In genomic region chr9:96326496-96326923, GRCm38 (mm10) we compare ENCODE assay signal across 8 mouse cellular contexts. TPM values are rescaled to one million over a fixed set of nuclear protein-coding genes. Genes with fewer than 3 reads are reported as not detected.
DNase-seq lines count a peak whose midpoint lies in the region; ATAC-seq lines count a peak whose summit lies in the region.

No protein-coding gene starts in this region.

- peaks cover 18% of the 10 kb centered on the region for H3K36me3 ChIP-seq in hindbrain, embryonic 13.5 days
- H3K36me3 ChIP-seq in hindbrain, embryonic 11.5 days (ENCODE audit: control insufficient read depth, insufficient read depth, low read length), result no peaks in the 10 kb centered on the region
- no peaks in the 10 kb centered on the region for H3K36me3 ChIP-seq in embryonic facial prominence, embryonic 15.5 days

- H3K27ac ChIP-seq in hindbrain, embryonic 13.5 days, result peak overlapping the region; percentile 44; the same call in 1 of the 2 replicates
- H3K27ac ChIP-seq in hindbrain, embryonic 11.5 days (ENCODE audit: low read depth, low read length), result no peak overlapping the region
- peak overlapping the region; percentile 49; the same call in 1 of the 2 replicates for H3K27ac ChIP-seq in embryonic facial prominence, embryonic 15.5 days (replicated peaks)

- 0 out of 2 replicates have a peak, but pooled peaks have one; percentile 12 for ATAC-seq in hindbrain, embryonic 13.5 days (ENCODE audit: low FRiP score)
- ATAC-seq in hindbrain, embryonic 11.5 days (ENCODE audit: low FRiP score), result no peak
- no peak for ATAC-seq in embryonic facial prominence, embryonic 15.5 days (ENCODE audit: insufficient number of reproducible peaks, low FRiP score, low TSS enrichment, low read depth)

- H3K9me3 ChIP-seq in hindbrain, embryonic 13.5 days, result no peaks in the 10 kb centered on the region
- no peaks in the 10 kb centered on the region for H3K9me3 ChIP-seq in hindbrain, embryonic 11.5 days (ENCODE audit: control insufficient read depth, low read length)
- no peaks in the 10 kb centered on the region for H3K9me3 ChIP-seq in embryonic facial prominence, embryonic 15.5 days (replicated peaks)

- DNase-seq in hindbrain, embryonic 11.5 days (ENCODE audit: low spot score), result no peak
- DNase-seq in adrenal gland, adult 18-20 months (ENCODE audit: low spot score in 2 of 2), result peak; percentile 34 to 49
- DNase-seq in kidney, postnatal 10 days, result peak; percentile 43
- peak; percentile 78 for DNase-seq in testis, postnatal 10 days (ENCODE audit: low spot score)
- no peak for DNase-seq in layer of hippocampus, postnatal 36 days
- no peak for DNase-seq in T-cell, adult 2 months (ENCODE audit: low spot score)

- H3K4me1 ChIP-seq in hindbrain, embryonic 13.5 days (replicated peaks), result peaks cover 7% of the 10 kb centered on the region
- H3K4me1 ChIP-seq in hindbrain, embryonic 11.5 days (replicated peaks; ENCODE audit: control insufficient read depth, insufficient read depth, low read length), result no peaks in the 10 kb centered on the region
- peaks cover 6% of the 10 kb centered on the region for H3K4me1 ChIP-seq in embryonic facial prominence, embryonic 15.5 days

- H3K4me2 ChIP-seq in hindbrain, embryonic 13.5 days, result no peak overlapping the region
- no peak overlapping the region for H3K4me2 ChIP-seq in hindbrain, embryonic 11.5 days (replicated peaks; ENCODE audit: low read depth, low read length)
- H3K4me2 ChIP-seq in embryonic facial prominence, embryonic 15.5 days (replicated peaks), result no peak overlapping the region

- 83% methylated on average over 6 of the region's 6 CpGs for WGBS in hindbrain, embryonic 13.5 days
- WGBS in hindbrain, embryonic 11.5 days, result 83% methylated on average over 6 of the region's 6 CpGs
- 57% methylated on average over 6 of the region's 6 CpGs for WGBS in embryonic facial prominence, embryonic 15.5 days

- no peak overlapping the region for H3K4me3 ChIP-seq in hindbrain, embryonic 13.5 days
- H3K4me3 ChIP-seq in hindbrain, embryonic 11.5 days (ENCODE audit: low read depth, low read length), result no peak overlapping the region
- H3K4me3 ChIP-seq in embryonic facial prominence, embryonic 15.5 days (replicated peaks), result no peak overlapping the region

- no peaks in the 10 kb centered on the region for H3K27me3 ChIP-seq in hindbrain, embryonic 13.5 days
- H3K27me3 ChIP-seq in hindbrain, embryonic 11.5 days (ENCODE audit: control insufficient read depth, insufficient read depth, low read length), result no peaks in the 10 kb centered on the region
- no peaks in the 10 kb centered on the region for H3K27me3 ChIP-seq in embryonic facial prominence, embryonic 15.5 days

- no peak overlapping the region for H3K9ac ChIP-seq in hindbrain, embryonic 13.5 days
- H3K9ac ChIP-seq in hindbrain, embryonic 11.5 days (ENCODE audit: low read depth, low read length), result no peak overlapping the region
- H3K9ac ChIP-seq in embryonic facial prominence, embryonic 15.5 days, result no peak overlapping the region

RNA-seq across cellular contexts. Expression of gene Atp1b3, which starts 37.7 kb away (rescaled TPM):
- polyA plus RNA-seq in hindbrain, embryonic 13.5 days (2015; fragmentation: Nextera tagmentation; extraction: Ambion mirVana), result 176 and 187 TPM in 2 replicates
- polyA plus RNA-seq in hindbrain, embryonic 11.5 days (2014; fragmentation: Nextera tagmentation; extraction: Ambion mirVana), result 197 TPM in 2 replicates
- total RNA-seq in adrenal gland, adult 18-20 months (2021), result 100 to 1,000 TPM; 169 to 187 TPM
- 163 and 171 TPM in 2 replicates for polyA plus RNA-seq in embryonic facial prominence, embryonic 15.5 days (2015; fragmentation: Nextera tagmentation; extraction: Ambion mirVana)
- 10 to 100 TPM; 78.5 to 87.6 TPM for total RNA-seq in layer of hippocampus, postnatal 36 days (2021)

Comparison
In these comparisons a context has a peak if more than half of its experiments do, and no peak if none do; other contexts are left out.
1. DNase-seq: peak in adrenal gland, adult 18-20 months (2 of 2), kidney, postnatal 10 days (single experiment) and testis, postnatal 10 days (single experiment); none in hindbrain, embryonic 11.5 days (single experiment), layer of hippocampus, postnatal 36 days (0 of 2) and T-cell, adult 2 months (single experiment).